Mouse (Mus musculus) ES-CJ7 (cell line): Measurements from ENCODE around the gene Fbln5.
A peak's percentile ranks its signal among the peaks of the same experiment; 100 is the strongest.

Source experiments
- DNase-seq: peaks from one replicate; pipeline ENCODE4 v3.0.0; 2011; ENCODE audit warnings: low read depth, low spot score

The Fbln5 gene

DNA sequence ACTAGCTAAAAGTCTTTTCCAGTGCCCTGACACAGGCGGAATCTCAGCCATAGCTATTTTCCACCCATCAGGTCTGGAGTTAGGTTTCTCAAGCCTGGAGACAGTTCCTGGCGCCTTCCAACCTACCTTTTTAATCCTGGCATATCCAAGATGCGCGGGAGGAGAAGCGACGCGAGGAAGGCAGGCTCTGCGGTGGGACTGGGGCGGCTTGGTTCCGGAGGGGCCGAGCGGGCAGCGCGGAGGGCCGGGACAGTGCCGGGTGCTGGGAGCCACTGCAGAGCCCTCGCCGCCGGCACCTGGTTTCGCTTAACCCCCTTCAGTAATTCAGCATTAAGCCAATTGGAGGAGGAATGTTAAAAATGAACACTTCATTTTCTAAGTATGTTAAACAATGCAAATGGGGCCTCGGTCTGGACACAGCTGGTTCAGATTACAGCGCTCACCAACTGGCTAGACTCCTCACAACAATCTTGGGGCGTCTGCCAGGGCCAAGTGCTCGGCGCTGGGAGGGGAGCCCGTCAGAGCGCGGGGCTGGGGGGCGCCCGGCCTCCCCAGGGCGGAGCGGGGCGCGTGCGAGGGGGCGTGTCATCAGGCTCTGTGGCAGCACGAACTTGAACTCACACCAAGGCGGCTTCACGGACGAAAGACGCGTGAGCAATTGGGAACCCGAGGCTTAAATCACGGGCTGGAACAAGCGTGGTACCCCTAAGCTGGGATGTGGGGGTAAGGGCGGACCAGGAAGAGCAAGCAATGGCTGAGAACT lies at the start of gene Fbln5:
TSS of gene Fbln5 (minus strand) at position 448 of the 763 bp plus-strand sequence.
- DNase-seq: peak; percentile 27

- DNase-seq: peak; percentile 72
These were observed 43.6 kb upstream of the Fbln5 start for GRCm38 (mm10) chr12:101862286-101862964.

- no peak for DNase-seq
These were observed 41.4 kb upstream of the Fbln5 start for GRCm38 (mm10) chr12:101860256-101860655.

GRCm38 (mm10) chr12:101858011-101858410 lies 39.2 kb upstream of the Fbln5 start:
- DNase-seq: no peak

- peak; percentile 12 for DNase-seq
These were observed 35.5 kb upstream of the Fbln5 start for GRCm38 (mm10) chr12:101854336-101854735.

DNA sequence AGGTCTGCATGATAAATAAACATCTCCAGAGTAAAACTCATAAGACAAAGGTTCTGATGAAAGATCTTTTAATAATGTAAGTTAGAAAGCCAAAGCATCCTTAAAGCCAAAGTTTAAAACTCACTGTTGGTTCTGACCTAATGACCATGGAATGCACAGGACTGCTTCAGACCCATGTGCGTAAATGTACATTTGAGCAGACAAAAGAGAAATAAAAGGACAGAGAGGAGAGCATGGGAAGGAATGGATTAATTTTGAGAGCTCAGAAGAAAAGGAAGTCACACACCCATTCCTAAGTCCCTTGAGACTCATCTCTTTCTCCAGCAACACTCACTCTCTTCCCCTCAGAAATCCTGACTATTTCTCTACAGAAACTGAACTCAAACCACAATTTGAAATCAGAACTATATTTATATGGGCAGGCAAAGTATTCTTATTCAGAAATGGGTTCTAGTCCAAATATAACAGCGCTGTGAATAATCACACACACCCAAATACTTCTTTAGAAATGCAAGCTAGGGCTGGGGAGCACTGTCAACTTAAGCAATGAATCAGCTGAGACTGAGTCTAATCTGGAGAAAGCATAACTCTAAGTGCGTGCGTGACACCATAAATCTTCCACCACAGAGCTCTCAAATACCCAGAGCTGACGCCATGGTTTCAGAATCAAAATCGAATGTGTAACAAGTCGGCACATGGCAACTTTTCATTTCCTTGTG lies 33.1 kb upstream of the Fbln5 start:
- DNase-seq: no peak

DNA sequence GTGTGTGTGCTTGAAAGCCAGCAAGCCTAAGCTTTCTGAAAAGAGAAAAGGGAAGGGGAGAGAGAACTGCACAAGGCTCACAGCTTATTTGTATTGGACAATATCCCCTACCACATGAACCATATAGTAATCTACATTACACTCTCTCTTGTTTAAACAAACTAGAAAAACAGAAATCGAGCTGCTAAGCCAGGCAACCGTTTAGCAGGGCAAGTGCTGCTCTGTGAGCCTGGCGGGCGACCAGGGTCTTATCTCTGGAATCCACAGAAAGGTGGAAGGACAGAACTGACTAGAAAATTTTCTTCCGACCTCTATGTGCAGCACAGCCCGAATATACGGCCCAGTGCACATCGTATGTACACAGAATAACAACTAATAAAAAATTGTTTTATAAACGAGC lies 32.5 kb upstream of the Fbln5 start:
- DNase-seq: no peak

- no peak for DNase-seq
These were observed 17.9 kb upstream of the Fbln5 start for GRCm38 (mm10) chr12:101836546-101837274.

DNA sequence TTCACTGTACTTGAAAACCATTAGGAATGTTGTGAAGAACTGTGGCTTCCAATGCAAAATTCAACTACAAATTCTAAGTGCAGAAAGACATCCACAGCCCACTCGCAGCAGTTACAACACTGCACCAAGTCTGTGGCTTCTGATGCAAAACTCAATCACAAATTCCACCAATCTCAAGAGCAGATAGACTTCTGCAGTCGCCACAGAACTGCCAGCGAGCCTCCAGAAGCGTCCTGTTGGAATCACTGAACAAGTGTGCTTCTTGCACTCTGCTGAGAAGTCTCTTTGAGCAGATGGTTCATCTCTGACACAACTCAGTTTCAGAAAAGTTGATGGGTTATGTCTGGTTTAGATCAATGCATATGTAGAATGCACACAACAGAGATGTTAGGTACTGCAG lies 15.9 kb upstream of the Fbln5 start:
- no peak for DNase-seq

- no peak for DNase-seq
These were observed 14.9 kb upstream of the Fbln5 start for GRCm38 (mm10) chr12:101833776-101834175.

DNA sequence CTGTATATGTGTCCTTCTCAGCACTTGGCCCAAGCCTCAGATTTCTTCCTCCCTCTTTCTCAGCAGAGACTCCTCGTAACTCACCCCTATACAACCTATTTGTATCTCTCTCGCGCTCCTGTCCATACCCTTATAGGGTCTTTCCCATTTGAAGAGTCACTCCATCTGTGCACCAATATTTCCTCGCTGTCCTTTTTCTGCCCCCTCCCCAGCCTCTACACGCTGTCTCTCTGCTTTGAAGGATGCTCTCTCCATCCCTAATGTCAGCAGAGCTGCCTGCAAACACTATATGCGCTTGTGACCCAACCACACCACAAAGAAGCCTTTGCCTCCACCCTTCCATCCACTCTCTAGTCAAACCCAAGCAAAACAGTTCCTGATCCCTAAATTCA lies 14.3 kb upstream of the Fbln5 start:
- DNase-seq: no peak

DNA sequence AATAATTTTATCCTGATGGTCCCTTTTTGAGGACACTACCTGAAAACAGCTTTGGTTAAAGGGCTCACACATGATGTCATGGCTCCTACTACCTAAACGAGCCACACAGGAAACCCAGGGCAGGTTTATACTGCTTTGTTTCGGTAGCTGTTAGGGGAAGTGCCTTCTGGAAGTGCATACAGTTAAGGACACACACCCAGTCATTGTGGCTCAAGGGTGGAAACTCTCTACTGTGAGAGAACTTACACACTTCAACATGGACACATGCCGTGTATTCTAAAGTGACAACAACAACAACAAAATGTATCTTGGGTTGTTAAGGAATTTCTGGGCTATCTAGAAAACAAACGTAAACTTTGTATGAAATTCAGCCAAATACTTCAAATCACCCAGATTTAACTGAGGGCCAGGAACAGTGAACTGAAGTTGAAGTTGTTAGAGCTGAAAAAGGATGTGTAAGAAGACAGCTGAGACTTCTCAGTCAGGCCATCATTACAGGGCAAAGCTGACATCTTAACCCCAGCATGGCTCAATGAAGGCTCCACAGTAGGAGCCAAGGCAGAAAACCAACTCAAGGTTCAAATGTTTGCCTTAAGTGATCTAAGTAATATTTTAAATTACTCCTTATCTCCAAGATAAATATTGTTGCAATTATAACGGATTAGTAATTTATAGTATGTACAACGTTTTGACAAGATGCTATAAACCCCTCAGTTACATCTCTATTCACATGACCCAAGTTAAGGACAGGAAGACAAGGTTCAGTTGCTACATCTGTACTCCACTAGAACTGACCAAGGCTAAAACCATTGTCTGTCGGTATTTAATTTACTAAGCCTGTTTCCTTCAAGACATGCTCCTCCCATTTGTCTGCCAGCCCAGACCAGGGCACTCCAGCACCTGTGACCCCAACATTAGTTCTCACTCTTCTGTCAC lies 13.6 kb upstream of the Fbln5 start:
- DNase-seq: no peak

- DNase-seq: peak; percentile 41
These were observed 12.4 kb upstream of the Fbln5 start for GRCm38 (mm10) chr12:101831221-101831620.

- DNase-seq: no peak
These were observed 4.3 kb upstream of the Fbln5 start for GRCm38 (mm10) chr12:101823161-101823560.

DNA sequence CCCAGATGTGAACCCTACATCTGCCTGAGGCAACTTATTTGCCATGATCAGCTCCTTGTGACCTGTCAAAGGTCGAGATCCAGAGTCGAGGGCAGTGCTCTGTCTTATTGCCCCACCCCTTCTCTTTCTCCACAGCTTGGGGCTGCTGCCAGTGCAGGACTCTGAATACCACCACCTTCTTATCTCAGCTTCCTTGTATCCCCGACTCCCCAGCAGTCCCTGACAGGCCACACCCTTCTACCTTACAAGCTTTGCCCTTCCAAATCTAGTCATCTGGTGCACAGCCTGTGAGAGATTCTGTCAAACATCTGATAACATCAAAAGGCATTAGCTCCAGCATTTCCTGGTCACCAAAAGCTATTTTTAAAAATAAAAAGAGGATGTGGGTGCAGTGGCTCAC lies 2.7 kb upstream of the Fbln5 start:
- no peak for DNase-seq

GRCm38 (mm10) chr12:101819570-101819969 lies 715 bp upstream of the Fbln5 start:
- no peak for DNase-seq

- no peak for DNase-seq
These were observed 628 bp downstream of the Fbln5 start for GRCm38 (mm10) chr12:101818246-101818607.

- DNase-seq: peak; percentile 64
These were observed 2.0 kb downstream of the Fbln5 start for GRCm38 (mm10) chr12:101816810-101817209.

DNA sequence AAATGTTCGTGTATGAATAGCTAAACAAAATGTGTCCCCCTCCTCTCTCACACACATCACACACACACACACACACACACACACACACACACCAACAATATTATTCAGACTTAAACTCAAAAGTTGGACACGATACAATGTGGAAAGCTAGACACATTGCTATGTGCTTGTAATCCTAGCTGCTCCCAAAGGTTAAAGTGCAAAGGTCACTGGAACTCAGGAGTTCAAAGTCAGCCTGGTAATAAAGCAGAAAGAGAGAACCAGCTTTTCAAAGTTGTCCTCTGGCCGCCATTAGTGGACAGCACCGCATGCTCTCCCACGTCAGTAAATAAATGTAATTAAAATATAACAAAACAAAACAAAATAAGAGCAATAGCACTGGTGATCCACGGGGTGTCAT lies 3.1 kb downstream of the Fbln5 start:
- no peak for DNase-seq

- no peak for DNase-seq
These were observed 4.4 kb downstream of the Fbln5 start for GRCm38 (mm10) chr12:101814423-101814822.

DNA sequence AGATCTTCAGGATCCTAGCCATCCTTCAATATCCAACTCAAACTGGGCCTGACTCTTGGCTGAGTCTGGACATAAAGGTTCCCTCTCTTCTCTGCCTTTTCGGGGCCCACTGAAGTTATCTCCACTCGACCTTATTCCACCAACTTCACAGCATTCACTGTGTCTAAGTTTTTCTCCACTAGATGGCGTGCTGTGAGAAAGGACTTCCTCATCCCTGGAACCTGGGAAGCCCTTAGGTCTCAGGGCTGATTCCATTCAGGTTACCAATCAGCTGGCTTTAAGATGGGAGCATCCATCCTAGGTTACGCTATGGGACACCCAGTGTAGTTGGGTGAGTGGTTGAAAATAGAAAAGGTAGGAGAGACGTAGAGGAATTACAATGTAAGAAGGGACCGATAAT lies 7.7 kb downstream of the Fbln5 start:
- DNase-seq: peak; percentile 55
